Mouse (Mus musculus) forelimb bud, embryonic 11.5 days (tissue): ENCODE measurements around the gene Epha2.

Experiments used
- DNase-seq: peaks from one replicate; pipeline ENCODE4 v3.0.0-alpha.2; 2012; ENCODE audit warnings: low read depth, low spot score

Gene Epha2

GRCm38 (mm10) chr4:141367997-141368791 is 67.2 kb downstream of the Epha2 start, which contains the start of gene Fam131c:
Gene Fam131c, plus strand, starts transcription at chr4:141368220.
- no peak for DNase-seq

- no peak for DNase-seq
Observed at GRCm38 (mm10) chr4:141372426-141372825, 71.4 kb downstream of the Epha2 start.
